Mouse (Mus musculus) CH12.LX (cell line): Measurements from ENCODE around the gene Dcaf11. TPM values are rescaled to one million over a fixed set of nuclear protein-coding genes. Genes with fewer than 3 reads are reported as not detected.

Experiments
- DNase-seq: peaks from one replicate; pipeline ENCODE4 v3.0.0-alpha.2; 2013; ENCODE audit errors: extremely low read depth
- H3K27ac ChIP-seq: 2 replicates; pipeline ENCODE4 v1.5.1; 2012; ENCODE audit warnings: low read depth, mild to moderate bottlenecking, control low read depth, moderate library complexity; ENCODE audit not compliant: insufficient read depth
- H3K27me3 ChIP-seq: replicated peaks from 2 replicates; pipeline ENCODE3; 2012; ENCODE audit warnings: inconsistent platforms
- H3K36me3 ChIP-seq, 2 experiments: replicated peaks in 1 of 2; 2 replicates each; pipeline versions ENCODE3 to v1.6.1; 2012; ENCODE audit warnings: inconsistent platforms in 1 of 2, low read length in 1 of 2, mild to moderate bottlenecking in 1 of 2, mixed read lengths in 1 of 2, moderate library complexity in 1 of 2; ENCODE audit not compliant: control insufficient read depth in 1 of 2, insufficient read depth in 1 of 2
- H3K4me1 ChIP-seq, 2 experiments: 2 replicates each; pipeline ENCODE4 v1.6.1; 2012; ENCODE audit warnings: inconsistent platforms in 1 of 2, moderate library complexity in 1 of 2; ENCODE audit not compliant: insufficient read depth in 2 of 2, control insufficient read depth in 1 of 2
- H3K4me2 ChIP-seq: 2 replicates; pipeline ENCODE4 v1.6.1; 2012; ENCODE audit warnings: low read depth, mild to moderate bottlenecking, control low read depth; ENCODE audit not compliant: poor library complexity, insufficient read depth, severe bottlenecking
- H3K4me3 ChIP-seq, 3 experiments: fragments of 150-350 bp in 1 of 3; sonication (generic) in 1 of 3; replicated peaks in 1 of 3; 2 replicates each; pipeline versions ENCODE3 to v1.5.1; 2011 to 2012; ENCODE audit warnings: low read depth in 2 of 3, low read length in 2 of 3, mild to moderate bottlenecking in 2 of 3, moderate library complexity in 2 of 3, control low read depth in 1 of 3, improper control_type of control experiment in 1 of 3, inconsistent platforms in 1 of 3, mixed read lengths in 1 of 3; ENCODE audit not compliant: poor library complexity in 1 of 3
- H3K79me2 ChIP-seq: replicated peaks from 2 replicates; pipeline ENCODE4 v1.6.1; 2012; ENCODE audit warnings: mild to moderate bottlenecking, moderate library complexity; ENCODE audit not compliant: control insufficient read depth, poor library complexity, insufficient read depth, severe bottlenecking; ENCODE audit errors: extremely low read depth
- H3K9ac ChIP-seq: 2 replicates; pipeline ENCODE4 v1.6.1; 2012; ENCODE audit warnings: low read depth, mild to moderate bottlenecking, control low read depth, moderate library complexity; ENCODE audit not compliant: insufficient read depth
- H3K9me3 ChIP-seq: replicated peaks from 2 replicates; pipeline ENCODE3; 2012; ENCODE audit warnings: low read length, inconsistent platforms, mixed read lengths
- BHLHE40 ChIP-seq: IDR thresholded peaks from 2 replicates; pipeline ENCODE4 v1.6.1; 2011; ENCODE audit warnings: mild to moderate bottlenecking, low read depth, low read length, improper control_type of control experiment
- CHD1 ChIP-seq: IDR thresholded peaks from 2 replicates; pipeline ENCODE4 v1.6.1; 2012; ENCODE audit warnings: low read depth, low read length, improper control_type of control experiment, inconsistent platforms
- E2F4 ChIP-seq: IDR thresholded peaks from 2 replicates; pipeline ENCODE4 v1.6.1; 2011; ENCODE audit warnings: low read depth, low read length, improper control_type of control experiment; ENCODE audit not compliant: insufficient replicate concordance
- ETS1 ChIP-seq: conservative IDR thresholded peaks from 2 replicates; pipeline ENCODE4 v1.6.1; 2012; ENCODE audit warnings: low read depth, mild to moderate bottlenecking, inconsistent platforms, low read length, improper control_type of control experiment, moderate library complexity
- GABPA ChIP-seq: IDR thresholded peaks from 2 replicates; pipeline ENCODE4 v1.6.1; 2012; ENCODE audit warnings: low read depth, low read length, improper control_type of control experiment, inconsistent platforms; ENCODE audit not compliant: insufficient replicate concordance
- HCFC1 ChIP-seq: IDR thresholded peaks from 2 replicates; pipeline ENCODE4 v1.6.1; 2012; ENCODE audit warnings: low read depth, mild to moderate bottlenecking, inconsistent platforms, low read length, improper control_type of control experiment
- IRF4 ChIP-seq: IDR thresholded peaks from 2 replicates; pipeline ENCODE4 v1.6.1; 2014; ENCODE audit warnings: low read depth, mild to moderate bottlenecking, inconsistent platforms, low read length, improper control_type of control experiment
- JUN ChIP-seq: IDR thresholded peaks from 2 replicates; pipeline ENCODE4 v1.6.1; 2011; ENCODE audit warnings: low read depth, mild to moderate bottlenecking, low read length, improper control_type of control experiment, moderate library complexity; ENCODE audit not compliant: insufficient read depth
- MAFK ChIP-seq: IDR thresholded peaks from 2 replicates; pipeline ENCODE4 v1.6.1; 2011; ENCODE audit warnings: low read length, improper control_type of control experiment; ENCODE audit not compliant: insufficient replicate concordance
- MAX ChIP-seq: IDR thresholded peaks from 2 replicates; pipeline ENCODE4 v1.6.1; 2011; ENCODE audit warnings: low read length, improper control_type of control experiment
- MEF2A ChIP-seq: IDR thresholded peaks from 2 replicates; pipeline ENCODE4 v1.6.1; 2014; ENCODE audit warnings: low read depth, mild to moderate bottlenecking, inconsistent platforms, low read length, improper control_type of control experiment, borderline replicate concordance
- MXI1 ChIP-seq: IDR thresholded peaks from 2 replicates; pipeline ENCODE4 v1.6.1; 2011; ENCODE audit warnings: mild to moderate bottlenecking, low read depth, low read length, improper control_type of control experiment
- MYC ChIP-seq: IDR thresholded peaks from 2 replicates; pipeline ENCODE4 v1.6.1; 2011; ENCODE audit warnings: low read depth, mild to moderate bottlenecking, improper control_type of control experiment, low read length
- NELFE ChIP-seq: IDR thresholded peaks from 2 replicates; pipeline ENCODE4 v1.6.1; 2011; ENCODE audit warnings: low read depth, low read length, improper control_type of control experiment
- PAX5 ChIP-seq: IDR thresholded peaks from 2 replicates; pipeline ENCODE4 v1.6.1; 2012; ENCODE audit warnings: low read length, inconsistent platforms, mixed read lengths
- POLR2A ChIP-seq: IDR thresholded peaks from 2 replicates; pipeline ENCODE4 v1.6.1; 2011; ENCODE audit warnings: low read depth, mild to moderate bottlenecking, improper control_type of control experiment, low read length
- TBP ChIP-seq: conservative IDR thresholded peaks from 2 replicates; pipeline ENCODE4 v1.6.1; 2011; ENCODE audit warnings: low read depth, low read length, improper control_type of control experiment
- TCF12 ChIP-seq: IDR thresholded peaks from 2 replicates; pipeline ENCODE4 v1.6.1; 2014; ENCODE audit warnings: low read depth, mild to moderate bottlenecking, inconsistent platforms, low read length, improper control_type of control experiment
- UBTF ChIP-seq: IDR thresholded peaks from 2 replicates; pipeline ENCODE4 v1.6.1; 2012; ENCODE audit warnings: low read depth, mild to moderate bottlenecking, inconsistent platforms, low read length, improper control_type of control experiment, moderate library complexity
- USF2 ChIP-seq: conservative IDR thresholded peaks from 2 replicates; pipeline ENCODE4 v1.6.1; 2011; ENCODE audit warnings: low read depth, low read length, improper control_type of control experiment
- ZC3H11A ChIP-seq: IDR thresholded peaks from 2 replicates; pipeline ENCODE4 v1.6.1; 2012; ENCODE audit warnings: low read depth, mild to moderate bottlenecking, inconsistent platforms, low read length, improper control_type of control experiment
- ZKSCAN1 ChIP-seq: IDR thresholded peaks from 2 replicates; pipeline ENCODE4 v1.6.1; 2012; ENCODE audit warnings: low read depth, inconsistent platforms, low read length, improper control_type of control experiment, borderline replicate concordance
- ZMIZ1 ChIP-seq: IDR thresholded peaks from 2 replicates; pipeline ENCODE4 v1.6.1; 2012; ENCODE audit warnings: low read depth, mild to moderate bottlenecking, inconsistent platforms, low read length, improper control_type of control experiment
- ZNF384 ChIP-seq: IDR thresholded peaks from 2 replicates; pipeline ENCODE4 v1.6.1; 2012; ENCODE audit warnings: low read depth, low read length, improper control_type of control experiment, inconsistent platforms
- dilution Hi-C: fragments of 300-500 bp; cut with MboI; formaldehyde crosslinking; loops from 2 replicates; pipeline ENCODE4 v1.14.3; 2020; ENCODE audit warnings: low sequenced_read_pairs; ENCODE audit not compliant: extremely low pct_unique_long_range_greater_than_20kb, extremely low pct_ligation_motif_present
- in situ Hi-C: fragments of 300-500 bp; cut with MboI; formaldehyde crosslinking; loops from 3 replicates; pipeline ENCODE4 v1.14.3; 2019; ENCODE audit warnings: low sequenced_read_pairs, low pct_ligation_motif_present, low pct_unique_long_range_greater_than_20kb, mixed read lengths
- polyA plus RNA-seq: library from polyadenylated mRNA; unstranded; fragments of >175 nt; gene quantifications from 2 replicates; pipeline ENCODE4 v1.2.1, GENCODE M21; 2012; ENCODE audit warnings: low read depth; ENCODE audit not compliant: insufficient read length
- total RNA-seq, 2 experiments: library from RNA; depleted of rRNA; stranded (reverse); fragments of 300-350 nt in 1 of 2; fragments of >200 nt in 1 of 2; gene quantifications; 2 replicates each; pipeline ENCODE4 v1.2.3; 2012 to 2014

The Dcaf11 gene
- total and polyA plus RNA-seq, 3 experiments, result 29.3 to 39.1 (median 32.6) TPM

- Histone ChIP-seq H3K4me1 (no peaks in the 10 kb centered on the region), H3K9me3 (no peaks in the 10 kb centered on the region), H3K36me3 (peaks cover 54 to 81% of the 10 kb centered on the region in 2 experiments)
- dilution Hi-C loops (no loop called here), in situ Hi-C loops (no loop called here)
- TF ChIP-seq NELFE (no peak), PAX5 (no peak), ZC3H11A (no peak), BHLHE40 (no peak), E2F4 (no peak), ZKSCAN1 (no peak), TCF12 (no peak), UBTF (no peak)
- TF ChIP-seq, all 38 proteins: peak for 0
- H3K27me3 ChIP-seq, result no peaks in the 10 kb centered on the region
- H3K9ac ChIP-seq, result no peak overlapping the region
- no peak overlapping the region for H3K4me2 ChIP-seq
- no peaks in the 10 kb centered on the region for H3K79me2 ChIP-seq
- H3K4me3 ChIP-seq, result no peak overlapping the region
- H3K27ac ChIP-seq, result no peak overlapping the region
- no peak for DNase-seq
Observed at GRCm38 (mm10) chr14:55567496-55567895, 7.7 kb downstream of the Dcaf11 start.

GRCm38 (mm10) chr14:55570588-55570987 is 10.8 kb downstream of the Dcaf11 start:
- no peaks in the 10 kb centered on the region for H3K27me3 ChIP-seq
- H3K4me3 ChIP-seq, result no peak overlapping the region
- dilution Hi-C loops (no loop called here), in situ Hi-C loops (no loop called here)
- no peak overlapping the region for H3K4me2 ChIP-seq
- H3K4me1 ChIP-seq, result no peaks in the 10 kb centered on the region
- TF ChIP-seq MAX (no peak), MXI1 (no peak), NELFE (no peak)
- H3K27ac ChIP-seq, result no peak overlapping the region
- DNase-seq, result no peak
- H3K36me3 ChIP-seq, result peaks cover 35 to 51% of the 10 kb centered on the region in 2 experiments
- no peaks in the 10 kb centered on the region for H3K9me3 ChIP-seq
- no peaks in the 10 kb centered on the region for H3K79me2 ChIP-seq
- no peak overlapping the region for H3K9ac ChIP-seq

GRCm38 (mm10) chr14:55571760-55572159 is 12.0 kb downstream of the Dcaf11 start:
- H3K9ac ChIP-seq, result no peak overlapping the region
- H3K27ac ChIP-seq, result no peak overlapping the region
- no peaks in the 10 kb centered on the region for H3K79me2 ChIP-seq
- H3K4me3 ChIP-seq, result no peak overlapping the region
- TF ChIP-seq TCF12, result no peak
- TF ChIP-seq ZNF384, result no peak
- TF ChIP-seq MAFK, result no peak
- no peak for TF ChIP-seq MYC
- no peak for TF ChIP-seq JUN
- TF ChIP-seq CHD1, result no peak
- TF ChIP-seq IRF4, result no peak
- no peak for TF ChIP-seq HCFC1
- no peak for TF ChIP-seq GABPA
- no peak for TF ChIP-seq ZKSCAN1
- no peak for TF ChIP-seq ZMIZ1
- TF ChIP-seq PAX5, result no peak
- TF ChIP-seq USF2, result no peak
- no peak for TF ChIP-seq ZC3H11A
- TF ChIP-seq TBP, result no peak
- no peak for TF ChIP-seq MEF2A
- no peak for TF ChIP-seq POLR2A
- TF ChIP-seq ETS1, result no peak
- no peaks in the 10 kb centered on the region for H3K4me1 ChIP-seq
- H3K36me3 ChIP-seq, result peaks cover 23 to 39% of the 10 kb centered on the region in 2 experiments
- H3K27me3 ChIP-seq, result no peaks in the 10 kb centered on the region
- DNase-seq, result no peak
- dilution Hi-C loops (no loop called here), in situ Hi-C loops (no loop called here)
- H3K9me3 ChIP-seq, result no peaks in the 10 kb centered on the region
- H3K4me2 ChIP-seq, result no peak overlapping the region
